Mouse (Mus musculus) liver, embryonic 14.5 days (tissue): Measurements from ENCODE around the gene Ralgps2. TPM values are rescaled to one million over a fixed set of nuclear protein-coding genes. Genes with fewer than 3 reads are reported as not detected.
A peak's percentile ranks its signal among the peaks of the same experiment; 100 is the strongest.

Source experiments
- ATAC-seq: fragments of 200-750 bp; cut with Nextera tagmentation; 2 replicates; pipeline ENCODE4 v1.8.0; 2017; ENCODE audit warnings: moderate number of reproducible peaks, mild to moderate bottlenecking, moderate library complexity; ENCODE audit not compliant: insufficient read depth
- DNase-seq, 3 experiments: peaks; one replicate each; pipeline ENCODE4 v3.0.0-alpha.2; 2012 to 2013; ENCODE audit warnings: low read depth in 3 of 3, low spot score in 3 of 3
- H3K27ac ChIP-seq: fragments of 300-500 bp; sonication (generic); 2 replicates; pipeline ENCODE4 v1.5.1; 2014; ENCODE audit warnings: moderate library complexity, mild to moderate bottlenecking, control low read depth, inconsistent platforms
- H3K27me3 ChIP-seq: fragments of 300-500 bp; sonication (generic); 2 replicates; pipeline ENCODE4 v1.6.1; 2014; ENCODE audit warnings: mild to moderate bottlenecking, low read length, moderate library complexity; ENCODE audit not compliant: control insufficient read depth, insufficient read depth
- H3K36me3 ChIP-seq: fragments of 300-500 bp; sonication (generic); replicated peaks from 2 replicates; pipeline ENCODE4 v1.6.1; 2014; ENCODE audit warnings: low read depth; ENCODE audit not compliant: control insufficient read depth, insufficient read depth
- H3K4me1 ChIP-seq, 2 experiments: fragments of 200-500 bp in 1 of 2; fragments of 300-500 bp in 1 of 2; sonication (generic) in 1 of 2; replicated peaks; 2 replicates each; pipeline ENCODE4 v1.6.1; 2012 to 2014; ENCODE audit warnings: antibody characterized with exemption in 1 of 2, inconsistent platforms in 1 of 2, low read length in 1 of 2; ENCODE audit not compliant: control insufficient read depth in 2 of 2, insufficient read depth in 2 of 2
- H3K4me2 ChIP-seq: fragments of 300-500 bp; sonication (generic); 2 replicates; pipeline ENCODE4 v1.6.1; 2014; ENCODE audit warnings: low read depth, mild to moderate bottlenecking, control low read depth, moderate library complexity
- H3K4me3 ChIP-seq, 2 experiments: fragments of 200-500 bp in 1 of 2; fragments of 300-500 bp in 1 of 2; sonication (generic) in 1 of 2; 2 replicates each; pipeline ENCODE4 v1.5.1; 2012 to 2014; ENCODE audit warnings: low read depth in 2 of 2, low read length in 2 of 2, mild to moderate bottlenecking in 2 of 2, control low read depth in 1 of 2, inconsistent platforms in 1 of 2, moderate library complexity in 1 of 2; ENCODE audit not compliant: insufficient read depth in 1 of 2
- H3K9ac ChIP-seq: fragments of 300-500 bp; sonication (generic); replicated peaks from 2 replicates; pipeline ENCODE4 v1.6.1; 2014; ENCODE audit warnings: mild to moderate bottlenecking, control low read depth, moderate library complexity
- H3K9me3 ChIP-seq: fragments of 300-500 bp; sonication (generic); 2 replicates; pipeline ENCODE4 v1.6.1; 2016; ENCODE audit warnings: low read length, mixed read lengths; ENCODE audit not compliant: control insufficient read depth
- CTCF ChIP-seq: IDR thresholded peaks from 2 replicates; pipeline ENCODE4 v1.5.1; 2016; ENCODE audit warnings: antibody characterized with exemption, low read depth, control low read depth
- EP300 ChIP-seq: IDR thresholded peaks from 2 replicates; pipeline ENCODE4 v1.6.1; 2016; ENCODE audit warnings: antibody characterized with exemption, low read depth
- WGBS: fragments of 180-500 bp; shearing (Covaris S2); extraction: QIAGEN DNeasy Blood & Tissue Kit; methylation state at CpG from one replicate; pipeline ENCODE4 v1.1.7; 2014; ENCODE audit not compliant: insufficient replicate concordance; 5-methylcytosine and 5-hydroxymethylcytosine counted together
- polyA plus RNA-seq, 2 experiments: library from polyadenylated mRNA; depleted of rRNA in 1 of 2; stranded (reverse) in 1 of 2; unstranded in 1 of 2; fragments of >200 nt; fragmentation: Nextera tagmentation in 1 of 2; extraction: Ambion mirVana in 1 of 2; gene quantifications; 2 replicates each; pipeline versions ENCODE4 v1.2.1 to v1.2.3; 2012 to 2014

Ralgps2 gene
- polyA plus RNA-seq, 2 experiments = 3.2 to 12.8 TPM

GRCm38 (mm10) chr1:156770845-156771244, 168.6 kb downstream of the Ralgps2 start:
- Histone ChIP-seq H3K4me2 (no peak overlapping the region), H3K9ac (no peak overlapping the region), H3K36me3 (no peaks in the 10 kb centered on the region), H3K9me3 (no peaks in the 10 kb centered on the region), H3K27me3 (no peaks in the 10 kb centered on the region), H3K4me1 (no peaks in the 10 kb centered on the region), H3K27ac (no peak overlapping the region), H3K4me3 (no peak overlapping the region)
- no peak for ATAC-seq
- TF ChIP-seq CTCF (no peak), EP300 (no peak)
- no peak for DNase-seq
- 83% methylated on average over 10 of the region's 10 CpGs for WGBS

GRCm38 (mm10) chr1:156769621-156770297, 169.7 kb downstream of the Ralgps2 start:
- H3K4me2 ChIP-seq = no peak overlapping the region
- no peak for TF ChIP-seq EP300
- TF ChIP-seq CTCF = no peak
- no peaks in the 10 kb centered on the region for H3K4me1 ChIP-seq
- H3K36me3 ChIP-seq = no peaks in the 10 kb centered on the region
- no peak overlapping the region for H3K27ac ChIP-seq
- no peak for DNase-seq
- H3K27me3 ChIP-seq = no peaks in the 10 kb centered on the region
- no peak for ATAC-seq
- H3K4me3 ChIP-seq = no peak overlapping the region
- no peak overlapping the region for H3K9ac ChIP-seq
- WGBS = 73% methylated on average over 18 of the region's 18 CpGs
- no peaks in the 10 kb centered on the region for H3K9me3 ChIP-seq

- DNase-seq (no peak), ATAC-seq (no peak)
- Histone ChIP-seq H3K4me1 (no peaks in the 10 kb centered on the region), H3K9ac (no peak overlapping the region), H3K9me3 (no peaks in the 10 kb centered on the region), H3K4me3 (no peak overlapping the region), H3K27me3 (no peaks in the 10 kb centered on the region), H3K36me3 (no peaks in the 10 kb centered on the region), H3K4me2 (no peak overlapping the region), H3K27ac (no peak overlapping the region)
- TF ChIP-seq CTCF (no peak), EP300 (no peak)
- WGBS = 44% methylated on average over 5 of the region's 5 CpGs
Measured at GRCm38 (mm10) chr1:156769163-156769562, 170.3 kb downstream of the Ralgps2 start.

GRCm38 (mm10) chr1:156765311-156765710, 174.1 kb downstream of the Ralgps2 start:
- no peak overlapping the region for H3K9ac ChIP-seq
- no peak overlapping the region for H3K4me3 ChIP-seq
- H3K27me3 ChIP-seq = no peaks in the 10 kb centered on the region
- H3K4me1 ChIP-seq = no peaks in the 10 kb centered on the region
- TF ChIP-seq EP300 (no peak), CTCF (no peak)
- H3K36me3 ChIP-seq = no peaks in the 10 kb centered on the region
- H3K9me3 ChIP-seq = no peaks in the 10 kb centered on the region
- DNase-seq (no peak), ATAC-seq (no peak)
- 67% methylated on average over 3 of the region's 3 CpGs for WGBS
- no peak overlapping the region for H3K4me2 ChIP-seq
- H3K27ac ChIP-seq = no peak overlapping the region

GRCm38 (mm10) chr1:156764584-156764983, 174.8 kb downstream of the Ralgps2 start:
- TF ChIP-seq EP300 (no peak), CTCF (peak; percentile 65)

More at GRCm38 (mm10) chr1:156764584-156764983, 174.8 kb downstream of the Ralgps2 start:
- Histone ChIP-seq H3K27ac (no peak overlapping the region), H3K9ac (no peak overlapping the region), H3K27me3 (no peaks in the 10 kb centered on the region), H3K9me3 (no peaks in the 10 kb centered on the region), H3K4me1 (no peaks in the 10 kb centered on the region), H3K36me3 (no peaks in the 10 kb centered on the region), H3K4me3 (no peak overlapping the region), H3K4me2 (no peak overlapping the region)
- ATAC-seq (no peak), DNase-seq (no peak)
- 61% methylated on average over 6 of the region's 6 CpGs for WGBS
